Mouse (Mus musculus): ENCODE results near the gene Ebpl. TPM values are rescaled to one million over a fixed set of nuclear protein-coding genes. Genes with fewer than 3 reads are reported as not detected.

The Ebpl gene
- polyA plus RNA-seq, 1 experiment: 1.8 TPM

Other genes with a start within 250 kb of the Ebpl start
- 0.19 and 0.44 TPM in 2 replicates for gene Sacs, start 222.0 kb downstream of the Ebpl start, polyA plus RNA-seq (2012; rRNA removed)
- 0.27 and 0.30 TPM in 2 replicates for gene Sgcg, start 101.9 kb downstream of the Ebpl start, polyA plus RNA-seq (2012; rRNA removed)
- gene Arl11, start 50.7 kb downstream of the Ebpl start, polyA plus RNA-seq (2012; rRNA removed): 1.8 and 3.0 TPM in 2 replicates
- gene Kpna3, start 79.4 kb upstream of the Ebpl start, polyA plus RNA-seq (2012; rRNA removed): 5.4 and 7.3 TPM in 2 replicates
- 6.4 and 11.1 TPM in 2 replicates for gene Spryd7, start 196.4 kb upstream of the Ebpl start, polyA plus RNA-seq (2012; rRNA removed)
- gene Trim13, start 237.8 kb upstream of the Ebpl start, polyA plus RNA-seq (2012; rRNA removed): 1.5 and 1.8 TPM in 2 replicates
- gene Kcnrg, start 247.0 kb upstream of the Ebpl start, polyA plus RNA-seq (2012; rRNA removed): not detected in 2 replicates

All from large intestine, adult 2 months (tissue).